Mouse (Mus musculus): ENCODE measurements around the gene Nppc.

The Nppc gene

GRCm38 (mm10) chr1:86670279-86671038, at the start of gene Nppc:
TSS of gene Nppc (minus strand) at chr1:86670571.
- DNase-seq (ENCODE audit: low read depth, low spot score): peak; percentile 61

- DNase-seq (ENCODE audit: low read depth, low spot score): no peak
Measured at GRCm38 (mm10) chr1:86719391-86719790, 49.0 kb upstream of the Nppc start.

GRCm38 (mm10) chr1:86718190-86718589, 47.8 kb upstream of the Nppc start:
- DNase-seq (ENCODE audit: low read depth, low spot score): no peak

GRCm38 (mm10) chr1:86713054-86713453, 42.7 kb upstream of the Nppc start:
- no peak for DNase-seq (ENCODE audit: low read depth, low spot score)

- no peak for DNase-seq (ENCODE audit: low read depth, low spot score)
Measured at GRCm38 (mm10) chr1:86712045-86712444, 41.7 kb upstream of the Nppc start.

GRCm38 (mm10) chr1:86709546-86709945, 39.2 kb upstream of the Nppc start:
- DNase-seq (ENCODE audit: low read depth, low spot score): no peak

GRCm38 (mm10) chr1:86705461-86705860, 35.1 kb upstream of the Nppc start:
- no peak for DNase-seq (ENCODE audit: low read depth, low spot score)

GRCm38 (mm10) chr1:86703965-86704326, 33.6 kb upstream of the Nppc start:
- DNase-seq (ENCODE audit: low read depth, low spot score): no peak

GRCm38 (mm10) chr1:86703300-86703964, 33.1 kb upstream of the Nppc start, which contains the start of gene Dis3l2:
TSS of gene Dis3l2 (plus strand) at chr1:86703808.
- peak; percentile 71 for DNase-seq (ENCODE audit: low read depth, low spot score)

GRCm38 (mm10) chr1:86700367-86700766, 30.0 kb upstream of the Nppc start:
- DNase-seq (ENCODE audit: low read depth, low spot score): no peak

- DNase-seq (ENCODE audit: low read depth, low spot score): no peak
Measured at GRCm38 (mm10) chr1:86699346-86700136, 29.2 kb upstream of the Nppc start.

GRCm38 (mm10) chr1:86698721-86699120, 28.4 kb upstream of the Nppc start:
- DNase-seq (ENCODE audit: low read depth, low spot score): no peak

- no peak for DNase-seq (ENCODE audit: low read depth, low spot score)
Measured at GRCm38 (mm10) chr1:86696948-86697347, 26.6 kb upstream of the Nppc start.

GRCm38 (mm10) chr1:86691027-86691426, 20.7 kb upstream of the Nppc start:
- no peak for DNase-seq (ENCODE audit: low read depth, low spot score)

- DNase-seq (ENCODE audit: low read depth, low spot score): no peak
Measured at GRCm38 (mm10) chr1:86687236-86687635, 16.9 kb upstream of the Nppc start.

- DNase-seq (ENCODE audit: low read depth, low spot score): no peak
Measured at GRCm38 (mm10) chr1:86678667-86679066, 8.3 kb upstream of the Nppc start.

- no peak for DNase-seq (ENCODE audit: low read depth, low spot score)
Measured at GRCm38 (mm10) chr1:86677624-86678023, 7.3 kb upstream of the Nppc start.

- DNase-seq (ENCODE audit: low read depth, low spot score): no peak
Measured at GRCm38 (mm10) chr1:86675126-86675525, 4.8 kb upstream of the Nppc start.

GRCm38 (mm10) chr1:86674385-86674784, 4.0 kb upstream of the Nppc start:
- no peak for DNase-seq (ENCODE audit: low read depth, low spot score)

GRCm38 (mm10) chr1:86669552-86670273, 658 bp downstream of the Nppc start:
- DNase-seq (ENCODE audit: low read depth, low spot score): no peak

GRCm38 (mm10) chr1:86665091-86665490, 5.3 kb downstream of the Nppc start:
- DNase-seq (ENCODE audit: low read depth, low spot score): no peak

- DNase-seq (ENCODE audit: low read depth, low spot score): no peak
Measured at GRCm38 (mm10) chr1:86657071-86657470, 13.3 kb downstream of the Nppc start.

All from brain, embryonic 18.5 days (tissue).